Comparison of ENCODE assay signal across 8 mouse cellular contexts in genomic region chr5:73256352-73257065, GRCm38 (mm10). TPM values are rescaled to one million over a fixed set of nuclear protein-coding genes. Genes with fewer than 3 reads are reported as not detected.
DNase-seq lines count a peak whose midpoint lies in the region; ATAC-seq lines count a peak whose summit lies in the region.

Gene Fryl (minus strand): TSS chr5:73256619.

- DNase-seq in adrenal gland, adult (ENCODE audit: inconsistent age in 2 of 2, low spot score in 1 of 2) = peak; percentile 95 to 98
- DNase-seq in embryo, embryonic 10.5 days (ENCODE audit: low spot score) = peak; percentile 99
- DNase-seq in gastrocnemius, postnatal 14 days = peak; percentile 98
- DNase-seq in left cerebral cortex, postnatal 10 days (ENCODE audit: extremely low spot score in 1 of 2, low spot score in 2 of 2) = peak; percentile 97 to 99
- DNase-seq in right cerebral cortex, postnatal 25 days = peak; percentile 89
- peak; percentile 93 to 97 for DNase-seq in urinary bladder, postnatal 4 days (ENCODE audit: low spot score in 2 of 2)

- intact Hi-C loops in gastrocnemius, postnatal 14 days (cut with DNase I; ENCODE audit: low total_unique reads) = no loop called here
- intact Hi-C loops in left cerebral cortex, postnatal 10 days (cut with DNase I) = loop anchor here (5.0 kb wide), 1 partner anchor 124 kb away; no protein-coding TSS in a partner anchor

- peak; percentile 89 for ATAC-seq in inflammation-experienced regulatory T-cells, adult 6 months
- peak; percentile 91 for ATAC-seq in megakaryocyte-erythroid progenitor cell, adult 5-6 weeks (replicated peaks; ENCODE audit: low FRiP score, low TSS enrichment, poor library complexity, severe bottlenecking)

RNA-seq across cellular contexts. Expression of gene Fryl, which starts in this region (rescaled TPM):
- 10 to 100 TPM; 18.5 to 19.5 TPM for total RNA-seq in gastrocnemius, postnatal 14 days (2021)
- polyA plus RNA-seq in inflammation-experienced regulatory T-cells, adult 6 months (2017; shearing (Covaris generic)) = 100 to 1,000 TPM in 2 of 3 experiments, 10 to 100 TPM in 1; 87.2 to 121 (median 114) TPM
- 10 to 100 TPM; 52.1 to 54.5 TPM for total RNA-seq in left cerebral cortex, postnatal 10 days (2021)
- 96.9 and 132 TPM in 2 replicates for total RNA-seq in megakaryocyte-erythroid progenitor cell, adult 5-6 weeks (2014; fragmentation: Nextera tagmentation)
- total RNA-seq in megakaryocyte-erythroid progenitor cell, adult 5-6 weeks (2017) = 45.9 and 90.8 TPM in 2 replicates

Comparison
In these comparisons a context has a peak if more than half of its experiments do, and no peak if none do; other contexts are left out.
1. Peak in every context shown above with its lines: DNase-seq and ATAC-seq.